Mouse (Mus musculus): ENCODE results near the gene Usp6nl. TPM values are rescaled to one million over a fixed set of nuclear protein-coding genes. Genes with fewer than 3 reads are reported as not detected.

Usp6nl gene
- polyA plus RNA-seq, 1 experiment from 2014 or later, result 8.9 TPM

Other genes with a start within 250 kb of the Usp6nl start
- gene Proser2, start 192.5 kb upstream of the Usp6nl start, polyA plus RNA-seq (2016; fragmentation: Nextera tagmentation; extraction: Ambion mirVana), result 11.0 and 12.6 TPM in 2 replicates
- gene Echdc3, start 109.6 kb upstream of the Usp6nl start, polyA plus RNA-seq (2016; fragmentation: Nextera tagmentation; extraction: Ambion mirVana), result 7.2 and 9.9 TPM in 2 replicates

All from heart, embryonic 10.5 days (tissue).